Mouse (Mus musculus) left cerebral cortex, postnatal 36 days (tissue): Measurements from ENCODE around the gene Pcbd2. TPM values are rescaled to one million over a fixed set of nuclear protein-coding genes. Genes with fewer than 3 reads are reported as not detected.

ENCODE experiments used
- DNase-seq, 2 experiments: peaks; one replicate each; pipeline ENCODE4 v3.0.0; 2021 to 2022; ENCODE audit warnings: low spot score in 2 of 2, mixed read lengths in 1 of 2
- intact Hi-C: fragments of 180-260 bp; cut with DNase I; formaldehyde crosslinking; loops from one replicate; pipeline ENCODE4 v1.15.1; 2025
- total RNA-seq, 2 experiments: library from RNA; stranded (reverse); gene quantifications; 2 replicates each; pipeline ENCODE4 v1.2.3; 2021

Pcbd2 gene
- total RNA-seq, 2 experiments from 2014 or later: 27.0 to 28.6 TPM

DNA sequence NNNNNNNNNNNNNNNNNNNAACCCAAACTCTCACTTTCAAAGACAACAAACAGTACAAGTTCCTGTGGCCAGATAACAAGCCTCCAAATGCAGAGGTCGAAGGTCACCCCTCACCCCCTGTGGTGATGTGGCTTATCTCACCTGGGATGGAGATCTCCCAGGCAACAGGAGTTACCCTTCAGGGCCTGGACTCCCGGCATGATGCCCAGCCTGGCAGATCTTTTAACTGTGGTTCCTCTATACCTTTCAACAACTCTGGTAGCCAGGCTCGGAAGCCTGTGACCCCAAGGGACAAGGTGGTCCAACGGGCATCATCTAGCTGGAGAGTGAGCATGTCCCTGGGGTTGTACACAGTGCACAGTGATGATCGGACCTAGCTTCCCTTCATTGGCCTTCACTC lies 95.3 kb downstream of the Pcbd2 start:
- intact Hi-C loops: no loop called here

DNA sequence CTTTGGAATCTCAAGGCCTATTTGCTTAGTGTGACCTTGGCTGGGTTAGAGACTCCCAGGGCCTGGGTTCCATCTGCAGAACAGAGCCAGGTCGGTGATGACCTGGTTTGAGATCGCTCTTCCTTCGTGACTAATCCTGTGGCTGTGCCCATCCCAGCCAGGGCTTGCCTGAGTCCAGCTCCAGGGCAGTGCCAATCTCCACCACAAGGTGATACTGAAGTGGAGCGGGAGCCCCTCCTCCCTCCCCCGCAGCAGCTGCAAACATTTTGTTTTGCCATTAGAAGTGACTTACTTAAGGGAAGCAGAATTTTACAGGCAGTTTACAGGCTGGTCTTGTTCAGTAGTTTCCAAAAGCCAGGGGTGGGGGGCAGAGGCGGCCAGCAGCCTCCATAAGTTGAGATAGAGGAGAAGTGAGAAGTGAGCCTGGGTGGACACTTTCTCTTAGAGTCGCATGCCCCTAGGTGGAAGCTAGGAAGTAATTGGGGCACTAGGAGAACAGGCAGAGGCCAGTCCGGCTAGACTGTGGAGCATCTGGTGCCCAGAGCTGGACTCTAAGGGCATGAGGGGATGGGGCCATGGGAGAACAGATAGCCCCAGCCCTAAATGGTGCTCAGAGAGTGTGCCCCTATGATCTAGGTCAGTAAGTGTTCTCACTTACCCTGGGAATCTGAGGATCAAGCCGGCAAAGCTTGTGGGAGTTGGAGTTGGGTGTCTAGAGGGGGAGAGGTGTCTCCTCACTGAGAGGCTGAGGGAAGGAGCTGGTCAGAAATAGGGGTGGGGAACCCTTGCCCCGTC lies 97.2 kb downstream of the Pcbd2 start:
- intact Hi-C loops: no loop called here
- no peak for DNase-seq

More for the DNA sequence above, 95.3 kb downstream of the Pcbd2 start:
- no peak for DNase-seq

DNA sequence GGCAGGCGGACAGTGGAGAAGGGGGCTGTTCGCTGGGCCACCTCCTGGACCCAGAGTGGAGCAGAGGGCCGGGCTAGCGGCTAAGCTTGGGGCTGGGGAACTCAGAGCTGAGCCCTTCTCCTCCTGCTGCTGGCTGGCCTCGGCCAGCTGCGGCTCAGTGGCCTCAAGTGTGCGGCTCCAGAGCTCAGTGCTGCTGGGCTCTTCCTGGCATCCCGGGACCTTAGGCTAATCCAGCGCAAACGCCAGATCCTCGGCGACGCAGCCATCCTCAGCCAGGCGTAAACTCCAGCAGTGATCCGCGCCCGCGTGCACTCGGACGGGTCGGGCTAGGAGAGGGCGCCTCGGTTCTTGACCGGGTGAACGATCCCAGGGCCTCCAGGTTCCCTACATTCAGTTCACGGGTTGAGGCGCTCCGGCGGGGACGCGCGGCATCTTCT lies 98.1 kb downstream of the Pcbd2 start:
- intact Hi-C loops: loop anchor here (5.0 kb wide), 1 partner anchor 137 kb away; no protein-coding TSS in a partner anchor
- DNase-seq: no peak

DNA sequence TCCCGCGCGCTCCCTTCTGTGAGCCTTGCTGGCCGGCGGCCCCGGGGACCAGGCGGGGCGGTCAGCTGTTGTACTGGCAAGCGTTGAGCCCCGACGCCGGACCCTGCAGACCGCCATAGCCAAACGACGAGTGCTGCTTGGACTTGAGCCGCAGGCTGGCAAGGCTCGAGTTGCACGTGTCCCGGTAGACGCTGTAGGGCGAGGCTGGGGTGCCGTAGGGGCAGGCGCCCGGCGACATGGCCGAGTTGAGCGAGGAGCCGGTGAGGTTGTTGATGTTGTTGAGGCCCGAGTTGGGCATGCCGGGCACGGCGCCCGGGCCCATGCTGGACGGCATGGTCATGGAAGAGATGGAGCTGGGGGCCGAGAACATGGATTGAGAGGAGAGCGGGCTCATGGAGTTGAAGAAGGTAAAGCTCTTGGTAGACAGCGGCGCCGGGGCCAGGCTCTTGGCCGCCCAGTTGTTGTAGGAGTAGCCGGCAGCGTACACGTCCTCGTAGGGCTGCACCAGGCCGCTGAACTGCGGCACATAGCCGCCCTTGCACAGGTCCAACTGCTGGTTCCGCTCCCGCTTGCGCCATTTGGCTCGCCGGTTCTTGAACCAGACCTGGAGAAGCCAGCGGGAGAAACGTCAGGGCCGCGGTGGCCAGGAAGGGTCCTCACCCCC lies 99.0 kb downstream of the Pcbd2 start:
- peak in 1 of 2 experiments; percentile 23 for DNase-seq
- intact Hi-C loops: loop anchor here (5.0 kb wide), 1 partner anchor 136 kb away; no protein-coding TSS in a partner anchor

Other genes starting within 250 kb of the Pcbd2 start
- gene Dbn1, start 239.3 kb upstream of the Pcbd2 start, total RNA-seq: 100 to 1,000 TPM; 247 to 314 TPM
- gene Pdlim7, start 213.7 kb upstream of the Pcbd2 start, total RNA-seq: 100 to 1,000 TPM in 1 of 2 experiments, 10 to 100 TPM in 1; 82.1 to 101 TPM
- 10 to 100 TPM in 1 of 2 experiments, 1 to 10 TPM in 1; 5.5 to 14.0 TPM for gene Dok3, start 198.1 kb upstream of the Pcbd2 start, total RNA-seq
- gene Ddx41, start 190.7 kb upstream of the Pcbd2 start, total RNA-seq: 10 to 100 TPM; 53.1 to 63.9 TPM
- gene Fam193b, start 156.2 kb upstream of the Pcbd2 start, total RNA-seq: 10 to 100 TPM; 61.1 to 99.5 TPM
- gene Tmed9, start 153.6 kb upstream of the Pcbd2 start, total RNA-seq: 100 to 1,000 TPM; 133 to 138 TPM
- gene B4galt7, start 127.5 kb upstream of the Pcbd2 start, total RNA-seq: 10 to 100 TPM; 26.2 to 26.4 TPM
- gene Caml, start 104.4 kb upstream of the Pcbd2 start, total RNA-seq: 10 to 100 TPM; 49.9 to 50.8 TPM
- gene Ddx46, start 92.3 kb upstream of the Pcbd2 start, total RNA-seq: 10 to 100 TPM; 40.5 to 52.9 TPM
- gene B230219D22Rik, start 34.2 kb upstream of the Pcbd2 start, total RNA-seq: 10 to 100 TPM; 79.7 to 81.6 TPM
- gene Txndc15, start 12.7 kb upstream of the Pcbd2 start, total RNA-seq: 10 to 100 TPM; 75.6 to 76.2 TPM
- under 1 TPM; 0.25 to 0.29 TPM for gene Catsper3, start 57.2 kb downstream of the Pcbd2 start, total RNA-seq
- gene Pitx1, start 108.8 kb downstream of the Pcbd2 start, total RNA-seq: not detected